Mouse (Mus musculus) Patski (cell line): ENCODE results near the gene Hes7. TPM values are rescaled to one million over a fixed set of nuclear protein-coding genes. Genes with fewer than 3 reads are reported as not detected.

Source experiments
- ATAC-seq: fragments of 100-300 bp; one replicate; pipeline ENCODE4 v1.8.0; 2021
- CTCF ChIA-PET: fragments of 350-600 bp; sonication (Branson Sonifier 250); formaldehyde crosslinking; loops from one replicate; lab custom pipeline; 2022; ENCODE audit warnings: inconsistent platforms; lab: Charles Lee
- POLR2A ChIA-PET: fragments of 350-600 bp; sonication (Branson Sonifier 250); formaldehyde crosslinking; loops from one replicate; lab custom pipeline; 2022; ENCODE audit warnings: antibody characterized with exemption, inconsistent platforms; lab: Charles Lee
- DNase-seq: peaks from one replicate; pipeline ENCODE4 v3.0.0-alpha.2; 2011; ENCODE audit warnings: low read depth, low spot score
- H3K27me3 ChIP-seq: fragments of 371-371 bp; one replicate; pipeline ENCODE4 v1.5.1; 2021
- CTCF ChIP-seq: fragments of 100-300 bp; IDR thresholded peaks from one replicate; pipeline ENCODE4 v1.5.1; 2021
- in situ Hi-C: fragments of 300-500 bp; cut with MboI; formaldehyde crosslinking; loops from 3 replicates; pipeline ENCODE4 v1.11.1; 2018; ENCODE audit warnings: low pct_unique_long_range_greater_than_20kb, mixed read lengths
- polyA plus RNA-seq: library from polyadenylated mRNA; unstranded; gene quantifications from one replicate; pipeline ENCODE4 v1.2.3, GENCODE M21; 2021

The Hes7 gene
- 0.53 TPM for polyA plus RNA-seq

- TF ChIP-seq CTCF = no peak
- no peaks in the 10 kb centered on the region for H3K27me3 ChIP-seq
- ATAC-seq (no peak), DNase-seq (no peak)
- ChIA-PET CTCF (interaction anchor here (2.1 to 6.2 kb wide), 2 partner anchors 47 to 55 kb away, joined by 7 to 78 read pairs; no protein-coding TSS in a partner anchor), POLR2A (no interaction called here)
- in situ Hi-C loops = loop anchor here (5.0 kb wide), 1 partner anchor 53 kb away; no protein-coding TSS in a partner anchor
Observed at GRCm38 (mm10) chr11:69120221-69121000, at the start of gene Hes7. TSS of gene Hes7 (plus strand) at chr11:69120404.

- no peaks in the 10 kb centered on the region for H3K27me3 ChIP-seq
- TF ChIP-seq CTCF = no peak
- ATAC-seq (peak; percentile 41), DNase-seq (no peak)
- in situ Hi-C loops = no loop called here
- POLR2A ChIA-PET = interaction anchor here (1.7 kb wide), 1 partner anchor 51 kb away, joined by 9 read pairs; the partner anchor contains the start of gene 9130213A22Rik
- CTCF ChIA-PET = interaction anchor here (0.9 to 1.1 kb wide), 3 partner anchors 22 to 51 kb away, joined by 3 to 4 read pairs (median 3); partner anchors contain the start of gene 9130213A22Rik
Observed at GRCm38 (mm10) chr11:69070590-69071222, 49.5 kb upstream of the Hes7 start, which contains the start of gene Tmem107. TSS of gene Tmem107 (plus strand) at chr11:69070806.

GRCm38 (mm10) chr11:69071262-69071661 lies 48.9 kb upstream of the Hes7 start:
- in situ Hi-C loops = no loop called here
- DNase-seq = no peak
- ATAC-seq = no peak
- CTCF ChIA-PET = interaction anchor here (0.9 to 1.1 kb wide), 3 partner anchors 21 to 51 kb away, joined by 3 to 4 read pairs (median 3); partner anchors contain the start of gene 9130213A22Rik
- no peaks in the 10 kb centered on the region for H3K27me3 ChIP-seq
- TF ChIP-seq CTCF = no peak
- POLR2A ChIA-PET = interaction anchor here (1.7 kb wide), 1 partner anchor 51 kb away, joined by 9 read pairs; the partner anchor contains the start of gene 9130213A22Rik

- in situ Hi-C loops = no loop called here
- ChIA-PET POLR2A (interaction anchor here (1.3 to 2.0 kb wide), 4 partner anchors 12 to 50 kb away, joined by 4 to 9 read pairs (median 6); partner anchors contain the start of genes 9130213A22Rik, Borcs6 and Per1), CTCF (interaction anchor here (4.4 kb wide), 1 partner anchor 20 kb away, joined by 13 read pairs; no protein-coding TSS in a partner anchor)
- H3K27me3 ChIP-seq = no peaks in the 10 kb centered on the region
- no peak for DNase-seq
- no peak for ATAC-seq
- TF ChIP-seq CTCF = no peak
Observed at GRCm38 (mm10) chr11:69072234-69072633, 48.0 kb upstream of the Hes7 start.

GRCm38 (mm10) chr11:69072666-69073064 lies 47.5 kb upstream of the Hes7 start:
- no peak for TF ChIP-seq CTCF
- in situ Hi-C loops = no loop called here
- no peak for DNase-seq
- ChIA-PET CTCF (interaction anchor here (0.8 to 4.4 kb wide), 3 partner anchors 20 to 51 kb away, joined by 4 to 13 read pairs (median 7); partner anchors contain the start of gene 9130213A22Rik), POLR2A (interaction anchor here (1.3 to 2.0 kb wide), 5 partner anchors 13 to 49 kb away, joined by 4 to 9 read pairs (median 7); partner anchors contain the start of genes 9130213A22Rik, Borcs6 and Per1)
- no peak for ATAC-seq
- no peaks in the 10 kb centered on the region for H3K27me3 ChIP-seq

- in situ Hi-C loops = no loop called here
- ATAC-seq = peak; percentile 70
- ChIA-PET POLR2A (interaction anchor here (0.5 to 2.0 kb wide), 6 partner anchors 13 to 52 kb away, joined by 4 to 9 read pairs (median 6); partner anchors contain the start of genes 9130213A22Rik, Borcs6 and Per1), CTCF (interaction anchor here (0.8 to 4.4 kb wide), 3 partner anchors 19 to 50 kb away, joined by 4 to 13 read pairs (median 7); partner anchors contain the start of gene 9130213A22Rik)
- TF ChIP-seq CTCF = no peak
- no peaks in the 10 kb centered on the region for H3K27me3 ChIP-seq
- peak; percentile 94 for DNase-seq
Observed at GRCm38 (mm10) chr11:69073065-69073888, 46.9 kb upstream of the Hes7 start.

GRCm38 (mm10) chr11:69073951-69074775 lies 46.0 kb upstream of the Hes7 start:
- in situ Hi-C loops = no loop called here
- TF ChIP-seq CTCF = no peak
- no peak for ATAC-seq
- DNase-seq = no peak
- H3K27me3 ChIP-seq = no peaks in the 10 kb centered on the region
- ChIA-PET POLR2A (interaction anchor here (0.5 to 2.0 kb wide), 4 partner anchors 13 to 51 kb away, joined by 4 to 9 read pairs (median 8); partner anchors contain the start of genes 9130213A22Rik and Borcs6), CTCF (interaction anchor here (1.8 to 4.4 kb wide), 2 partner anchors 19 to 47 kb away, joined by 7 to 13 read pairs; partner anchors contain the start of gene 9130213A22Rik)

- ChIA-PET POLR2A (no interaction called here), CTCF (interaction anchor here (4.4 kb wide), 1 partner anchor 18 kb away, joined by 13 read pairs; no protein-coding TSS in a partner anchor)
- TF ChIP-seq CTCF = no peak
Observed at GRCm38 (mm10) chr11:69074776-69075069, 45.5 kb upstream of the Hes7 start.

More at GRCm38 (mm10) chr11:69074776-69075069, 45.5 kb upstream of the Hes7 start:
- DNase-seq = no peak
- in situ Hi-C loops = loop anchor here (25.0 kb wide), 1 partner anchor 913 kb away; the partner anchor contains the start of genes Ctdnep1, Elp5, Gabarap and Phf23
- no peak for ATAC-seq
- H3K27me3 ChIP-seq = no peaks in the 10 kb centered on the region
